11 mouse cellular contexts compared by ENCODE assay signal in the genomic region with DNA sequence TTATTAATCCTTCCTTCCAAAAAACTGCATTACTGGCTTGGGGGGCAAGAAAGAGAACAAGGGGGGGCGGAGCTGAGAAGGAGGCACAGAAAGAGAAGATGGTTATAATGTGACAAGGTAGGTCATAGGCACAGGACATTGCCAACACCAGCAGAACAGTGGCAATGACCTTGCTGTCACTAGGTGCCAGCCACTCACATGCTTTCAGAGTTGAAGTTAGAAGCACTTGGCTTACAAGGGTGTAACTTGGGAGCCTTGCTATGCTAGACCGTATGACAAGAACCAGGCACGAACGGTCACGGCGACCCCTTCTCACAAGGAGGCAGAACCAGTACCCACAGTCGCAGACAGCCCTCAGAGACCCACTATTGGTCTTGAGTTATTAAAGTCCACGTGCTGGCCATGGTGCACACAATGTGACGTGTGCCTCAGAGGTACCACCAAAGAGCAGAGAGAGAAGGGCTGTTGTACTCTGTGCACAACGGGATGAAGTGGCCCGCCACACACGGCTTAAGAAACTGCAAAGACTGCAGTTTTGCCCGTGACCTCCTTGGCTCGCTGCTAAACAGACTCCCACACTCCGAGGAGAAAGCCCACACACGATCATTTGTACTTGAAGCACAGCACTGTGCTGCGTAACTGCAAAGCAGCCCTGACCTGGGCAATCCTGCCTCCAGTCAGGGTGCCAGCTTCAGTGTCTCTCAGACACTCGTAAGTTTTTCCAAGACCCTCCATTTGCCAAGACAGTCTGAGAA. TPM values are rescaled to one million over a fixed set of nuclear protein-coding genes. Genes with fewer than 3 reads are reported as not detected.
DNase-seq lines count a peak whose midpoint lies in the region; ATAC-seq and TF ChIP-seq lines count a peak whose summit lies in the region.
"Had no signal": no experiment of that assay in that cellular context is flagged by ENCODE, and none has a peak within 500 bp of the region (broad histone marks: within the 10 kb centered on the region; RNA-seq: fewer than 3 reads in every experiment).

No protein-coding gene starts in this region.

- ATAC-seq in limb, embryonic 13.5 days (ENCODE audit: low FRiP score, low read depth), result peak; percentile 53; the same call in 1 of the 2 replicates
- peak; percentile 47; the same call in 1 of the 2 replicates for ATAC-seq in embryonic facial prominence, embryonic 15.5 days (ENCODE audit: insufficient number of reproducible peaks, low FRiP score, low TSS enrichment, low read depth)
- ATAC-seq in limb, embryonic 15.5 days (ENCODE audit: insufficient number of reproducible peaks, low FRiP score, low TSS enrichment, low read depth), result 0 out of 2 replicates have a peak, but pooled peaks have one; percentile 38
- ATAC-seq: liver, embryonic 12.5 days had no signal

- 71% methylated on average over 18 of the region's 18 CpGs for WGBS in limb, embryonic 13.5 days
- WGBS in limb, embryonic 10.5 days, result 91% methylated on average over 18 of the region's 18 CpGs
- 73% methylated on average over 18 of the region's 18 CpGs for WGBS in embryonic facial prominence, embryonic 15.5 days
- 74% methylated on average over 18 of the region's 18 CpGs for WGBS in limb, embryonic 15.5 days

- H3K27me3 ChIP-seq in limb, embryonic 13.5 days, result no peaks in the 10 kb centered on the region
- H3K27me3 ChIP-seq in limb, embryonic 10.5 days (ENCODE audit: low read depth, poor library complexity, severe bottlenecking), result no peaks in the 10 kb centered on the region
- H3K27me3 ChIP-seq in embryonic facial prominence, embryonic 15.5 days, result no peaks in the 10 kb centered on the region
- no peaks in the 10 kb centered on the region for H3K27me3 ChIP-seq in limb, embryonic 15.5 days
- H3K27me3 ChIP-seq: liver, embryonic 12.5 days had no signal

- peaks cover 33% of the 10 kb centered on the region for H3K36me3 ChIP-seq in limb, embryonic 13.5 days
- peaks cover 38% of the 10 kb centered on the region for H3K36me3 ChIP-seq in limb, embryonic 10.5 days
- peaks cover 19% of the 10 kb centered on the region for H3K36me3 ChIP-seq in embryonic facial prominence, embryonic 15.5 days
- H3K36me3 ChIP-seq in limb, embryonic 15.5 days, result peaks cover 29% of the 10 kb centered on the region

- H3K4me2 ChIP-seq in limb, embryonic 13.5 days (replicated peaks), result no peak overlapping the region; the same call in 1 of the 2 replicates
- no peak overlapping the region for H3K4me2 ChIP-seq in embryonic facial prominence, embryonic 15.5 days (replicated peaks)
- no peak overlapping the region for H3K4me2 ChIP-seq in limb, embryonic 15.5 days
- H3K4me2 ChIP-seq: liver, embryonic 12.5 days had no signal

- H3K9ac ChIP-seq in limb, embryonic 13.5 days, result no peak overlapping the region
- H3K9ac ChIP-seq in embryonic facial prominence, embryonic 15.5 days, result no peak overlapping the region
- H3K9ac ChIP-seq in limb, embryonic 15.5 days, result no peak overlapping the region
- H3K9ac ChIP-seq: liver, embryonic 12.5 days had no signal

- peak overlapping the region; percentile 83 for H3K27ac ChIP-seq in gastrocnemius, adult 2 months
- H3K27ac ChIP-seq in limb, embryonic 13.5 days, result no peak overlapping the region
- H3K27ac ChIP-seq in limb, embryonic 10.5 days, result no peak overlapping the region
- no peak overlapping the region for H3K27ac ChIP-seq in embryonic facial prominence, embryonic 15.5 days (replicated peaks)
- H3K27ac ChIP-seq in limb, embryonic 15.5 days, result 0 out of 2 replicates have a peak overlapping the region, but pooled peaks have one; percentile 6

- DNase-seq in gastrocnemius, adult 2 months, result no peak
- DNase-seq in gastrocnemius, postnatal 10 days, result no peak
- DNase-seq in limb, embryonic 10.5 days (ENCODE audit: low spot score), result no peak
- DNase-seq in urinary bladder, postnatal 10 days (ENCODE audit: low spot score), result no peak
- DNase-seq in MN1 (ENCODE audit: low spot score), result no peak
- DNase-seq: adrenal gland, postnatal 14 days; embryo, embryonic 11 days had no signal

- intact Hi-C loops in gastrocnemius, adult 2 months (cut with DNase I), result no loop called here

- TF ChIP-seq CTCF in gastrocnemius, adult 2 months (IDR thresholded peaks at IDR 0.05), result no peak

- H3K4me1 ChIP-seq in limb, embryonic 13.5 days, result peaks cover 39% of the 10 kb centered on the region
- peaks cover 22% of the 10 kb centered on the region for H3K4me1 ChIP-seq in limb, embryonic 10.5 days
- H3K4me1 ChIP-seq in embryonic facial prominence, embryonic 15.5 days, result peaks cover 29% of the 10 kb centered on the region
- H3K4me1 ChIP-seq in limb, embryonic 15.5 days, result peaks cover 31% of the 10 kb centered on the region

- no peaks in the 10 kb centered on the region for H3K9me3 ChIP-seq in limb, embryonic 13.5 days
- H3K9me3 ChIP-seq in limb, embryonic 10.5 days (replicated peaks), result no peaks in the 10 kb centered on the region
- no peaks in the 10 kb centered on the region for H3K9me3 ChIP-seq in embryonic facial prominence, embryonic 15.5 days (replicated peaks)
- H3K9me3 ChIP-seq in limb, embryonic 15.5 days, result no peaks in the 10 kb centered on the region
- H3K9me3 ChIP-seq: liver, embryonic 12.5 days had no signal

- H3K4me3 ChIP-seq in gastrocnemius, adult 2 months, result peak overlapping the region; percentile 48
- H3K4me3 ChIP-seq in limb, embryonic 13.5 days, result no peak overlapping the region
- no peak overlapping the region for H3K4me3 ChIP-seq in limb, embryonic 10.5 days
- H3K4me3 ChIP-seq in embryonic facial prominence, embryonic 15.5 days (replicated peaks), result no peak overlapping the region
- H3K4me3 ChIP-seq in limb, embryonic 15.5 days, result no peak overlapping the region
- H3K4me3 ChIP-seq: liver, embryonic 12.5 days had no signal

RNA-seq across cellular contexts. Expression of gene Stk24, which starts 40.8 kb away (rescaled TPM):
- total RNA-seq in gastrocnemius, adult 2 months (2021), result 10 to 100 TPM; 29.7 to 40.0 TPM
- 10 to 100 TPM; 37.6 to 39.7 TPM for total RNA-seq in gastrocnemius, postnatal 10 days (2021)
- polyA plus RNA-seq in limb, embryonic 13.5 days (2015; fragmentation: Nextera tagmentation; extraction: Ambion mirVana), result 34.5 and 35.1 TPM in 2 replicates
- polyA plus RNA-seq in limb, embryonic 10.5 days (2016; fragmentation: Nextera tagmentation; extraction: Ambion mirVana), result 43.2 and 43.8 TPM in 2 replicates
- 40.0 and 41.7 TPM in 2 replicates for polyA plus RNA-seq in embryonic facial prominence, embryonic 15.5 days (2015; fragmentation: Nextera tagmentation; extraction: Ambion mirVana)
- 34.9 and 42.0 TPM in 2 replicates for polyA plus RNA-seq in limb, embryonic 15.5 days (2015; fragmentation: Nextera tagmentation; extraction: Ambion mirVana)

Comparison
In these comparisons a context has a peak if more than half of its experiments do, and no peak if none do; other contexts are left out.
1. H3K27ac ChIP-seq: peak in gastrocnemius, adult 2 months (single experiment) and limb, embryonic 15.5 days (single experiment); none in limb, embryonic 13.5 days (single experiment), limb, embryonic 10.5 days (single experiment) and embryonic facial prominence, embryonic 15.5 days (single experiment).
2. Peak in every context shown above with its lines, with median percentiles within 50 percentile points of each other: ATAC-seq.